Mouse (Mus musculus) G1E (cell line): ENCODE measurements around the gene Epop. TPM values are rescaled to one million over a fixed set of nuclear protein-coding genes. Genes with fewer than 3 reads are reported as not detected.

Experiments
- ATAC-seq: 2 replicates; pipeline ENCODE4 v1.8.0; 2016; ENCODE audit warnings: mild to moderate bottlenecking; ENCODE audit not compliant: insufficient number of reproducible peaks, poor library complexity, low FRiP score, severe bottlenecking; ENCODE audit errors: extremely low read depth
- DNase-seq: peaks from one replicate; pipeline ENCODE4 v3.0.0; 2012; ENCODE audit warnings: low spot score
- H3K27me3 ChIP-seq: 2 replicates; pipeline ENCODE4 v1.6.1; 2012; ENCODE audit warnings: mild to moderate bottlenecking, low read length, inconsistent platforms; ENCODE audit not compliant: insufficient read depth
- H3K36me3 ChIP-seq: replicated peaks from 2 replicates; pipeline ENCODE3; 2012; ENCODE audit warnings: mild to moderate bottlenecking, inconsistent platforms
- H3K4me1 ChIP-seq: 2 replicates; pipeline ENCODE4 v1.6.1; 2012; ENCODE audit warnings: low read depth, low read length, inconsistent platforms, mixed read lengths; ENCODE audit not compliant: insufficient read depth
- H3K4me3 ChIP-seq: 2 replicates; pipeline ENCODE4 v1.5.1; 2012; ENCODE audit warnings: low read depth, mild to moderate bottlenecking, inconsistent platforms, low read length, moderate library complexity, mixed read lengths
- H3K9me3 ChIP-seq: replicated peaks from 2 replicates; pipeline ENCODE4 v1.6.1; 2012; ENCODE audit warnings: inconsistent platforms
- CTCF ChIP-seq: IDR thresholded peaks from 2 replicates; pipeline ENCODE4 v1.5.1; 2012; ENCODE audit warnings: low read depth, low read length, inconsistent platforms, mixed read lengths
- GATA1 ChIP-seq: IDR thresholded peaks from 2 replicates; pipeline ENCODE4 v1.6.1; 2012; ENCODE audit warnings: borderline replicate concordance, low read length, inconsistent platforms, mixed read lengths
- GATA2 ChIP-seq: IDR thresholded peaks from 2 replicates; pipeline ENCODE4 v1.6.1; 2012; ENCODE audit warnings: low read depth, low read length, inconsistent platforms, borderline replicate concordance
- POLR2AphosphoS5 ChIP-seq: IDR thresholded peaks from 2 replicates; pipeline ENCODE4 v1.6.1; 2012; ENCODE audit warnings: low read depth, low read length, inconsistent platforms; ENCODE audit not compliant: insufficient replicate concordance
- TAL1 ChIP-seq: conservative IDR thresholded peaks from 2 replicates; pipeline ENCODE4 v1.6.1; 2012; ENCODE audit warnings: low read depth, low read length, inconsistent platforms, mixed read lengths
- polyA plus RNA-seq: library from polyadenylated mRNA; stranded (reverse); fragments of >175 nt; gene quantifications from 2 replicates; pipeline ENCODE4 v1.2.3, GENCODE M21; 2012
- total RNA-seq, 2 experiments: library from RNA; stranded (forward) in 1 of 2; stranded (reverse) in 1 of 2; fragments of 200-1000 nt in 1 of 2; fragments of >200 nt in 1 of 2; fragmentation: Nextera tagmentation in 1 of 2; gene quantifications; 2 replicates each; pipeline ENCODE4 v1.2.3; 2014 to 2017

The Epop gene
- total and polyA plus RNA-seq, 3 experiments: 2.6 to 60.9 (median 2.7) TPM

- ATAC-seq: peak; percentile 48; the same call in 1 of the 2 replicates
- Histone ChIP-seq H3K27me3 (peaks cover 23% of the 10 kb centered on the region), H3K4me3 (peak overlapping the region; percentile 67), H3K36me3 (peaks cover 14% of the 10 kb centered on the region), H3K9me3 (no peaks in the 10 kb centered on the region), H3K4me1 (peaks cover 7% of the 10 kb centered on the region; the same call in 1 of the 2 replicates)
- TF ChIP-seq GATA2 (no peak), GATA1 (no peak), CTCF (no peak), TAL1 (no peak), POLR2AphosphoS5 (no peak)
- DNase-seq: peak; percentile 45
Measured at GRCm38 (mm10) chr11:97597945-97598691, 31.4 kb downstream of the Epop start.

GRCm38 (mm10) chr11:97594136-97594535, 35.4 kb downstream of the Epop start:
- peaks cover 44% of the 10 kb centered on the region for H3K27me3 ChIP-seq
- no peak for DNase-seq
- TF ChIP-seq GATA2 (no peak), CTCF (no peak), TAL1 (no peak), POLR2AphosphoS5 (no peak), GATA1 (no peak)

GRCm38 (mm10) chr11:97591910-97592309, 37.6 kb downstream of the Epop start:
- no peak for ATAC-seq
- Histone ChIP-seq H3K36me3 (no peaks in the 10 kb centered on the region), H3K9me3 (no peaks in the 10 kb centered on the region), H3K27me3 (peaks cover 51% of the 10 kb centered on the region), H3K4me3 (no peak overlapping the region), H3K4me1 (no peaks in the 10 kb centered on the region)
- TF ChIP-seq CTCF: no peak
- no peak for DNase-seq

More at GRCm38 (mm10) chr11:97594136-97594535, 35.4 kb downstream of the Epop start:
- no peak for ATAC-seq
- H3K4me3 ChIP-seq: no peak overlapping the region
- H3K36me3 ChIP-seq: no peaks in the 10 kb centered on the region
- no peaks in the 10 kb centered on the region for H3K4me1 ChIP-seq
- H3K9me3 ChIP-seq: no peaks in the 10 kb centered on the region

GRCm38 (mm10) chr11:97590227-97590960, 39.1 kb downstream of the Epop start:
- no peak overlapping the region for H3K4me3 ChIP-seq
- DNase-seq (no peak), ATAC-seq (no peak)
- no peaks in the 10 kb centered on the region for H3K4me1 ChIP-seq
- no peaks in the 10 kb centered on the region for H3K9me3 ChIP-seq
- TF ChIP-seq GATA2 (no peak), TAL1 (no peak), CTCF (no peak), GATA1 (no peak), POLR2AphosphoS5 (no peak)
- H3K27me3 ChIP-seq: peaks cover 59% of the 10 kb centered on the region
- H3K36me3 ChIP-seq: no peaks in the 10 kb centered on the region

GRCm38 (mm10) chr11:97589216-97589615, 40.3 kb downstream of the Epop start:
- Histone ChIP-seq H3K4me3 (no peak overlapping the region), H3K4me1 (no peaks in the 10 kb centered on the region), H3K9me3 (no peaks in the 10 kb centered on the region), H3K36me3 (no peaks in the 10 kb centered on the region), H3K27me3 (peaks cover 54% of the 10 kb centered on the region)
- TF ChIP-seq POLR2AphosphoS5: no peak
- no peak for TF ChIP-seq CTCF
- TF ChIP-seq TAL1: no peak
- TF ChIP-seq GATA1: no peak
- no peak for TF ChIP-seq GATA2
- ATAC-seq (no peak), DNase-seq (no peak)

DNA sequence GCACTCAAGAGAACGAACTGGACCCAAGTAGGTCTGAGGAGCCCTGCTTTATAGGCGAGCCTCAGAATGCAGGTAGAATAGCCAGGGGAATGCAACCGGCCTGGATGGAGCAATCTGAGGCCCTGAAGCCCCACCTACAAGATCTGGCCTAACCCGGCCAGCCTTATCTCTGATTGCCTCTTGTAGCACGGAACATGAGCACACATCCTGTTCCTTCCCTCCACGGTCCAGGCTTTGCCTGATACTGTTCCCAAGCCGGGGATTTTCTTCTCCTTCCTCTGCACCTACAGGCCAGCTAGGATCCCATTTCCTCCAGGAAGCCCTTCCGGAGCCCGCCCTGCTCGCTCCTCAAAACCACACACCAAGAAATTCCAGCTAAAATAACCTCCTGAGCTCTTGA, 43.6 kb downstream of the Epop start:
- no peaks in the 10 kb centered on the region for H3K4me1 ChIP-seq
- H3K9me3 ChIP-seq: no peaks in the 10 kb centered on the region
- H3K27me3 ChIP-seq: peaks cover 48% of the 10 kb centered on the region
- no peak overlapping the region for H3K4me3 ChIP-seq
- no peak for ATAC-seq
- no peaks in the 10 kb centered on the region for H3K36me3 ChIP-seq
- no peak for TF ChIP-seq POLR2AphosphoS5
- no peak for DNase-seq
